Mouse (Mus musculus): ENCODE measurements around the gene Ppef1.

DNA sequence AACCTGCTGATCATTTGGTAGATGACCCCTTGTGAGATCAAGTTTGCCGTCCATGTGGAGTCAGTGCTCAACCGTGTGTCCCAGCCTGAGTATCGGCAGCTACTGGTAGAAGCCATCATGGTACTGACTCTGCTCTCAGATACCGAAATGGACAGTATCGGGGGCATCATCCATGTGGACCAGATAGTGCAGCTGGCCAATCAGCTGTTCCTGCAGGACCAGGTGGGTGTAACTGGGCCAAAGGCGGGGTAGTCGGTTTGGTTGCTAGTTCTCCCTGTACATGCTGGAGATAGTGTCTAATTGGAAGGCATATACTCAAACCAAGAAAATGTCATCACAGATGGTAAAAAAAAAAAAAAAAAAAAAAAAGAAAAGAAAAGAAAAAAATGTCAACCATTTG, 145.4 kb downstream of the Ppef1 start:
- TF ChIP-seq CTCF (conservative IDR thresholded peaks at IDR 0.05; ENCODE audit: low read length) (no peak), POU5F1 (IDR thresholded peaks at IDR 0.05; ENCODE audit: borderline replicate concordance, low read length) (no peak)
